11 mouse cellular contexts compared by ENCODE assay signal in the genomic region with DNA sequence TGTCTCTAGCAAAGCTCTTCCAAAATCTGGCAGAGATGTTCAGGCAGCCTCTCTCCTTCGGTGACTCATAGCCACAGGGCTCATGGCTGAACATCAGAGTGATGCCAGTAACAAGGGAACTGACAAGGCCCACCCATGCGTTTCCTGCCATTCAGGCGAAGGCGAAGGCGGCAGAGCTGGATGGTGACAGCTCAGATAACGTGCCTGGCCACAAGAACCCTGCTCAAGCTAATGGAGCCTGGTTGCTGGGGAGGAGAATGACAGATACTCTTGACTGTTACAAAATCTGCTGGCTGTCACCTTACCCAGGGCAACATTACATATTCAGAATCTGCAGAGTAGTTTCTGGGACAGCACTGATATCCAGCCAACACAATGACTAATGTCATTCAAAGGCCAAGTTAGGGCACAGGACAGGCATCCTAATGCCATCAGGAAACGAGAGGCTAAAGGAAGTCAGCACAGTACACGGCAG. TPM values are rescaled to one million over a fixed set of nuclear protein-coding genes. Genes with fewer than 3 reads are reported as not detected.
A peak's percentile ranks its signal among the peaks of the same experiment; 100 is the strongest.
DNase-seq lines count a peak whose midpoint lies in the region; ATAC-seq and TF ChIP-seq lines count a peak whose summit lies in the region.
"Had no signal": no experiment of that assay in that cellular context is flagged by ENCODE, and none has a peak within 500 bp of the region (broad histone marks: within the 10 kb centered on the region; RNA-seq: fewer than 3 reads in every experiment).

No protein-coding gene starts in this region.

- 73% methylated on average over 8 of the region's 8 CpGs for WGBS in forebrain, embryonic 10.5 days
- 64% methylated on average over 8 of the region's 8 CpGs for WGBS in forebrain, postnatal 0 days
- WGBS in kidney, embryonic 16.5 days: 29% methylated on average over 8 of the region's 8 CpGs
- 28% methylated on average over 8 of the region's 8 CpGs for WGBS in lung, adult 2 months
- 73% methylated on average over 8 of the region's 8 CpGs for WGBS in hindbrain, embryonic 13.5 days

- no peaks in the 10 kb centered on the region for H3K9me3 ChIP-seq in forebrain, embryonic 10.5 days
- H3K9me3 ChIP-seq in forebrain, postnatal 0 days (ENCODE audit: low read length): no peaks in the 10 kb centered on the region
- H3K9me3 ChIP-seq in kidney, embryonic 16.5 days (ENCODE audit: low read length): no peaks in the 10 kb centered on the region
- H3K9me3 ChIP-seq in hindbrain, embryonic 13.5 days: no peaks in the 10 kb centered on the region
- H3K9me3 ChIP-seq: embryonic facial prominence, embryonic 13.5 days had no signal

- no peak for TF ChIP-seq CTCF in forebrain, postnatal 0 days (IDR thresholded peaks at IDR 0.05; ENCODE audit: low read depth)
- no peak for TF ChIP-seq CTCF in lung, adult 2 months (IDR thresholded peaks at IDR 0.05; ENCODE audit: insufficient read depth, low read length)

- no peak overlapping the region for H3K4me2 ChIP-seq in forebrain, postnatal 0 days (ENCODE audit: low read depth)
- no peak overlapping the region for H3K4me2 ChIP-seq in kidney, embryonic 16.5 days (replicated peaks; ENCODE audit: low read depth, low read length)
- H3K4me2 ChIP-seq in hindbrain, embryonic 13.5 days: no peak overlapping the region
- H3K4me2 ChIP-seq: embryonic facial prominence, embryonic 13.5 days had no signal

- ATAC-seq in forebrain, postnatal 0 days: no peak; the same call in 1 of the 2 replicates
- no peak for ATAC-seq in kidney, embryonic 16.5 days (ENCODE audit: low FRiP score, low TSS enrichment)
- ATAC-seq in hindbrain, embryonic 13.5 days (ENCODE audit: low FRiP score): no peak

- H3K36me3 ChIP-seq in forebrain, embryonic 10.5 days (replicated peaks): peaks cover 2% of the 10 kb centered on the region; the same call in 1 of the 2 replicates
- no peaks in the 10 kb centered on the region for H3K36me3 ChIP-seq in forebrain, postnatal 0 days (ENCODE audit: insufficient read depth)
- no peaks in the 10 kb centered on the region for H3K36me3 ChIP-seq in kidney, embryonic 16.5 days (ENCODE audit: insufficient read depth, low read length)
- H3K36me3 ChIP-seq in hindbrain, embryonic 13.5 days: no peaks in the 10 kb centered on the region
- H3K36me3 ChIP-seq: embryonic facial prominence, embryonic 13.5 days had no signal

- TF ChIP-seq POLR2A in lung, adult 2 months (IDR thresholded peaks at IDR 0.05; ENCODE audit: borderline replicate concordance, extremely low read depth, low read depth, low read length): peak; percentile 26; the same call in 1 of the 2 replicates

- H3K27ac ChIP-seq in forebrain, embryonic 10.5 days: 0 out of 2 replicates have a peak overlapping the region, but pooled peaks have one; percentile 12
- no peak overlapping the region for H3K27ac ChIP-seq in forebrain, postnatal 0 days (ENCODE audit: low read depth, low read length)
- H3K27ac ChIP-seq in kidney, embryonic 16.5 days (ENCODE audit: low read length): peak overlapping the region; percentile 71
- no peak overlapping the region for H3K27ac ChIP-seq in hindbrain, embryonic 13.5 days
- H3K27ac ChIP-seq: embryonic facial prominence, embryonic 13.5 days; macrophage had no signal

- no peak overlapping the region for H3K4me3 ChIP-seq in forebrain, embryonic 10.5 days
- no peak overlapping the region for H3K4me3 ChIP-seq in forebrain, postnatal 0 days (ENCODE audit: low read depth, low read length)
- H3K4me3 ChIP-seq in kidney, embryonic 16.5 days (ENCODE audit: low read length): no peak overlapping the region
- H3K4me3 ChIP-seq in lung, adult 2 months (replicated peaks; ENCODE audit: extremely low read depth, low read depth, low read length): no peak overlapping the region
- no peak overlapping the region for H3K4me3 ChIP-seq in hindbrain, embryonic 13.5 days
- H3K4me3 ChIP-seq: embryonic facial prominence, embryonic 13.5 days had no signal

- peaks cover 13% of the 10 kb centered on the region for H3K4me1 ChIP-seq in forebrain, embryonic 10.5 days
- no peaks in the 10 kb centered on the region for H3K4me1 ChIP-seq in forebrain, postnatal 0 days (ENCODE audit: insufficient read depth)
- peaks cover 20% of the 10 kb centered on the region for H3K4me1 ChIP-seq in kidney, embryonic 16.5 days (ENCODE audit: insufficient read depth, low read length)
- H3K4me1 ChIP-seq in lung, adult 2 months (ENCODE audit: control insufficient read depth, insufficient read depth, low read length): peaks cover 13% of the 10 kb centered on the region
- H3K4me1 ChIP-seq in hindbrain, embryonic 13.5 days (replicated peaks): no peaks in the 10 kb centered on the region
- H3K4me1 ChIP-seq: embryonic facial prominence, embryonic 13.5 days had no signal

- no peak overlapping the region for H3K9ac ChIP-seq in forebrain, postnatal 0 days
- no peak overlapping the region for H3K9ac ChIP-seq in kidney, embryonic 16.5 days (replicated peaks; ENCODE audit: low read length)
- H3K9ac ChIP-seq in hindbrain, embryonic 13.5 days: no peak overlapping the region
- H3K9ac ChIP-seq: embryonic facial prominence, embryonic 13.5 days had no signal

- intact Hi-C loops in gastrocnemius, postnatal 14 days (cut with DNase I; ENCODE audit: low total_unique reads): no loop called here

- H3K27me3 ChIP-seq in forebrain, embryonic 10.5 days (ENCODE audit: poor library complexity, severe bottlenecking): no peaks in the 10 kb centered on the region
- no peaks in the 10 kb centered on the region for H3K27me3 ChIP-seq in forebrain, postnatal 0 days (ENCODE audit: insufficient read depth, low read length)
- H3K27me3 ChIP-seq in kidney, embryonic 16.5 days (ENCODE audit: insufficient read depth, low read length): no peaks in the 10 kb centered on the region
- H3K27me3 ChIP-seq in hindbrain, embryonic 13.5 days: no peaks in the 10 kb centered on the region
- H3K27me3 ChIP-seq: CH12.LX; embryonic facial prominence, embryonic 13.5 days had no signal

- DNase-seq in forebrain, embryonic 10.5 days (ENCODE audit: extremely low spot score, low spot score): no peak
- no peak for DNase-seq in forebrain, postnatal 0 days
- DNase-seq in adrenal gland, adult (ENCODE audit: inconsistent age in 2 of 2, low spot score in 1 of 2): peak; percentile 67 to 88
- peak; percentile 36 for DNase-seq in gastrocnemius, postnatal 14 days
- DNase-seq in lung, adult 2 months: no peak
- DNase-seq in thymus, postnatal 0 days (ENCODE audit: low spot score): no peak

RNA-seq across cellular contexts. Expression of gene Oxnad1, which starts 11.9 kb away (rescaled TPM):
- 22.5 and 23.2 TPM in 2 replicates for polyA plus RNA-seq in forebrain, embryonic 10.5 days (2016; fragmentation: Nextera tagmentation; extraction: Ambion mirVana)
- total RNA-seq in forebrain, postnatal 0 days (2014; rRNA removed): 26.2 and 36.5 TPM in 2 replicates
- 16.9 and 22.4 TPM in 2 replicates for polyA plus RNA-seq in forebrain, postnatal 0 days (2015; fragmentation: Nextera tagmentation; extraction: Ambion mirVana)
- total RNA-seq in gastrocnemius, postnatal 14 days (2021): 10 to 100 TPM; 19.6 to 23.9 TPM
- polyA plus RNA-seq in kidney, embryonic 16.5 days (2015; fragmentation: Nextera tagmentation; extraction: Ambion mirVana): 35.2 and 36.9 TPM in 2 replicates
- polyA plus RNA-seq in lung, adult 2 months (2012; rRNA removed): 10.4 and 13.2 TPM in 2 replicates
- polyA plus RNA-seq in thymus, postnatal 0 days (2015; fragmentation: Nextera tagmentation; extraction: Ambion mirVana): 17.2 and 19.2 TPM in 2 replicates
- 17.7 and 24.5 TPM in 2 replicates for polyA plus RNA-seq in hindbrain, embryonic 13.5 days (2015; fragmentation: Nextera tagmentation; extraction: Ambion mirVana)

RNA-seq across cellular contexts. Expression of gene Dph3, which starts 12.3 kb away (rescaled TPM):
- 110 and 114 TPM in 2 replicates for polyA plus RNA-seq in forebrain, embryonic 10.5 days (2016; fragmentation: Nextera tagmentation; extraction: Ambion mirVana)
- 54.3 and 54.7 TPM in 2 replicates for total RNA-seq in forebrain, postnatal 0 days (2014; rRNA removed)
- polyA plus RNA-seq in forebrain, postnatal 0 days (2015; fragmentation: Nextera tagmentation; extraction: Ambion mirVana): 68.0 and 76.4 TPM in 2 replicates
- total RNA-seq in gastrocnemius, postnatal 14 days (2021): 10 to 100 TPM; 79.4 to 81.1 TPM
- 88.1 and 90.9 TPM in 2 replicates for polyA plus RNA-seq in kidney, embryonic 16.5 days (2015; fragmentation: Nextera tagmentation; extraction: Ambion mirVana)
- polyA plus RNA-seq in lung, adult 2 months (2012; rRNA removed): 12.3 and 13.8 TPM in 2 replicates
- polyA plus RNA-seq in thymus, postnatal 0 days (2015; fragmentation: Nextera tagmentation; extraction: Ambion mirVana): 88.7 and 91.6 TPM in 2 replicates
- 72.1 and 80.2 TPM in 2 replicates for polyA plus RNA-seq in hindbrain, embryonic 13.5 days (2015; fragmentation: Nextera tagmentation; extraction: Ambion mirVana)

RNA-seq across cellular contexts. Expression of gene Galnt15, which starts 44.5 kb away (rescaled TPM):
- polyA plus RNA-seq in forebrain, embryonic 10.5 days (2016; fragmentation: Nextera tagmentation; extraction: Ambion mirVana): 0.05 and 0.09 TPM in 2 replicates
- total RNA-seq in forebrain, postnatal 0 days (2014; rRNA removed): 0.92 and 1.8 TPM in 2 replicates
- polyA plus RNA-seq in forebrain, postnatal 0 days (2015; fragmentation: Nextera tagmentation; extraction: Ambion mirVana): 0.48 and 0.54 TPM in 2 replicates
- 10 to 100 TPM; 12.9 to 13.5 TPM for total RNA-seq in gastrocnemius, postnatal 14 days (2021)
- polyA plus RNA-seq in kidney, embryonic 16.5 days (2015; fragmentation: Nextera tagmentation; extraction: Ambion mirVana): 0.61 and 0.66 TPM in 2 replicates
- polyA plus RNA-seq in lung, adult 2 months (2012; rRNA removed): 9.3 and 10.8 TPM in 2 replicates
- 0.82 and 0.86 TPM in 2 replicates for polyA plus RNA-seq in thymus, postnatal 0 days (2015; fragmentation: Nextera tagmentation; extraction: Ambion mirVana)
- polyA plus RNA-seq in hindbrain, embryonic 13.5 days (2015; fragmentation: Nextera tagmentation; extraction: Ambion mirVana): 0.19 and 0.22 TPM in 2 replicates
- total RNA-seq: CH12.LX had no signal
- polyA plus RNA-seq: macrophage had no signal

Comparison
In these comparisons a context has a peak if more than half of its experiments do, and no peak if none do; other contexts are left out.
1. H3K27ac ChIP-seq: peak in forebrain, embryonic 10.5 days (single experiment) and kidney, embryonic 16.5 days (single experiment); none in forebrain, postnatal 0 days (single experiment) and hindbrain, embryonic 13.5 days (single experiment).
2. DNase-seq: peak in adrenal gland, adult (2 of 2) and gastrocnemius, postnatal 14 days (single experiment); none in forebrain, embryonic 10.5 days (single experiment), forebrain, postnatal 0 days (single experiment), lung, adult 2 months (single experiment) and thymus, postnatal 0 days (single experiment).